Mouse (Mus musculus) liver, adult 2 months (tissue): ENCODE results near the gene 1810055G02Rik.

ENCODE experiments used
- CTCF ChIP-seq: fragments of 200-500 bp; IDR thresholded peaks from 2 replicates; pipeline ENCODE4 v1.5.1; 2011; ENCODE audit warnings: low read depth, low read length, control low read depth
- POLR2A ChIP-seq: fragments of 200-500 bp; IDR thresholded peaks from 2 replicates; pipeline ENCODE4 v1.6.1; 2011; ENCODE audit warnings: low read length, control low read depth; ENCODE audit not compliant: insufficient read depth; ENCODE audit errors: extremely low read depth

DNA sequence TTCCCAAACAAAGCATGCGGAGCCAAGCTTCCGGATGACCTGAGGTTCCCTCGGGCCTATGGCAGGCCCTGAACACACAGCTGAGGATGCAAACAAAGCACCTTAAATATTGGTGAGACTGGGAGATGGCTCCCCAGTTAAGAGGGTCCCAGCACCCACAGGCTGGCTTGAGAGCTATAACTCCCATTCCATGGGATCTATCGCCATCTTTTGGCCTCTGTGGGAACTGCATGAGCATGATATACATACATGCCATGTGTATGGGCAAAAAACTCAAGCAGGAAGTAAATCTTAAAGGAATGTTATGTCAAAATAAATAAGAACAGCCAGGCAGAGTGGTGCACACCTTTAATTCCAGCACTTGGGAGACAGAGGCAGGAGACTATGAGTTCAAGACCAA, 15.8 kb downstream of the 1810055G02Rik start:
- TF ChIP-seq CTCF: peak; percentile 54; the same call in 1 of the 2 replicates
- no peak for TF ChIP-seq POLR2A
